Mouse (Mus musculus) kidney, postnatal 4 days (tissue): ENCODE measurements around the gene Car10.
"Not testable (repeated sequence)": the region's sequence is repeated elsewhere in the genome, so short reads cannot be mapped to it uniquely, and the experiment has no call there.

Source experiments
- DNase-seq, 2 experiments: peaks; one replicate each; pipeline ENCODE4 v3.0.0; 2021; ENCODE audit warnings: mixed read lengths in 2 of 2

Car10 gene

GRCm38 (mm10) chr11:93396356-93396755 is 298.5 kb downstream of the Car10 start:
- no peak for DNase-seq

- DNase-seq: not testable (repeated sequence)
Measured at GRCm38 (mm10) chr11:93401167-93401566, 303.3 kb downstream of the Car10 start.

GRCm38 (mm10) chr11:93407981-93408380 is 310.2 kb downstream of the Car10 start:
- no peak for DNase-seq

GRCm38 (mm10) chr11:93431482-93431881 is 333.7 kb downstream of the Car10 start:
- no peak for DNase-seq

GRCm38 (mm10) chr11:93434997-93435915 is 337.4 kb downstream of the Car10 start:
- no peak for DNase-seq

GRCm38 (mm10) chr11:93436892-93437291 is 339.1 kb downstream of the Car10 start:
- DNase-seq: no peak

- DNase-seq: no peak
Measured at GRCm38 (mm10) chr11:93440466-93440865, 342.6 kb downstream of the Car10 start.

- DNase-seq: no peak
Measured at GRCm38 (mm10) chr11:93443777-93444176, 345.9 kb downstream of the Car10 start.

- no peak for DNase-seq
Measured at GRCm38 (mm10) chr11:93444741-93445140, 346.9 kb downstream of the Car10 start.

- DNase-seq: no peak
Measured at GRCm38 (mm10) chr11:93447566-93447965, 349.7 kb downstream of the Car10 start.

GRCm38 (mm10) chr11:93448290-93449256 is 350.7 kb downstream of the Car10 start:
- DNase-seq: no peak

GRCm38 (mm10) chr11:93450535-93450934 is 352.7 kb downstream of the Car10 start:
- DNase-seq: peak; percentile 6 to 20

GRCm38 (mm10) chr11:93466221-93466620 is 368.4 kb downstream of the Car10 start:
- DNase-seq: no peak

- DNase-seq: no peak
Measured at GRCm38 (mm10) chr11:93467711-93468110, 369.9 kb downstream of the Car10 start.

- DNase-seq: no peak
Measured at GRCm38 (mm10) chr11:93470771-93471170, 372.9 kb downstream of the Car10 start.

- peak; percentile 61 to 67 for DNase-seq
Measured at GRCm38 (mm10) chr11:93471573-93472179, 373.8 kb downstream of the Car10 start.

- DNase-seq: no peak
Measured at GRCm38 (mm10) chr11:93484661-93485060, 386.8 kb downstream of the Car10 start.

- DNase-seq: no peak
Measured at GRCm38 (mm10) chr11:93487021-93487420, 389.2 kb downstream of the Car10 start.

- no peak for DNase-seq
Measured at GRCm38 (mm10) chr11:93487913-93488604, 390.2 kb downstream of the Car10 start.

GRCm38 (mm10) chr11:93490211-93490820 is 392.5 kb downstream of the Car10 start:
- DNase-seq: no peak

- DNase-seq: no peak
Measured at GRCm38 (mm10) chr11:93497896-93498295, 400.1 kb downstream of the Car10 start.

- DNase-seq: no peak
Measured at GRCm38 (mm10) chr11:93500442-93500841, 402.6 kb downstream of the Car10 start.
